Mouse (Mus musculus): ENCODE measurements around the gene 4930505A04Rik. TPM values are rescaled to one million over a fixed set of nuclear protein-coding genes. Genes with fewer than 3 reads are reported as not detected.
"Not testable (repeated sequence)": the region's sequence is repeated elsewhere in the genome, so short reads cannot be mapped to it uniquely, and the experiment has no call there.

4930505A04Rik gene
- 0.32 and 0.38 TPM in 2 replicates for polyA plus RNA-seq (2012; rRNA removed)

- no peak for DNase-seq (ENCODE audit: low read depth)
Measured at GRCm38 (mm10) chr11:30471751-30472593, at the start of gene 4930505A04Rik. 4930505A04Rik (minus strand) TSS chr11:30471827.

- DNase-seq (ENCODE audit: low read depth) = no peak
Measured at GRCm38 (mm10) chr11:30517133-30517532, 45.5 kb upstream of the 4930505A04Rik start.

- DNase-seq (ENCODE audit: low read depth) = no peak
Measured at GRCm38 (mm10) chr11:30508178-30508577, 36.6 kb upstream of the 4930505A04Rik start.

- DNase-seq (ENCODE audit: low read depth) = no peak
Measured at GRCm38 (mm10) chr11:30498738-30499355, 27.2 kb upstream of the 4930505A04Rik start.

- no peak for DNase-seq (ENCODE audit: low read depth)
Measured at GRCm38 (mm10) chr11:30497151-30497550, 25.5 kb upstream of the 4930505A04Rik start.

- no peak for DNase-seq (ENCODE audit: low read depth)
Measured at GRCm38 (mm10) chr11:30491515-30492260, 20.1 kb upstream of the 4930505A04Rik start.

GRCm38 (mm10) chr11:30488183-30488582 is 16.6 kb upstream of the 4930505A04Rik start:
- DNase-seq (ENCODE audit: low read depth) = no peak

GRCm38 (mm10) chr11:30483286-30483685 is 11.7 kb upstream of the 4930505A04Rik start:
- no peak for DNase-seq (ENCODE audit: low read depth)

GRCm38 (mm10) chr11:30471187-30471586 is 440 bp downstream of the 4930505A04Rik start:
- no peak for DNase-seq (ENCODE audit: low read depth)

- DNase-seq (ENCODE audit: low read depth) = no peak
Measured at GRCm38 (mm10) chr11:30454331-30454730, 17.3 kb downstream of the 4930505A04Rik start.

GRCm38 (mm10) chr11:30448126-30448525 is 23.5 kb downstream of the 4930505A04Rik start:
- peak; percentile 80 for DNase-seq (ENCODE audit: low read depth)

- DNase-seq (ENCODE audit: low read depth) = peak; percentile 45
Measured at GRCm38 (mm10) chr11:30447561-30447960, 24.1 kb downstream of the 4930505A04Rik start.

- DNase-seq (ENCODE audit: low read depth) = not testable (repeated sequence)
Measured at GRCm38 (mm10) chr11:30444192-30444905, 27.3 kb downstream of the 4930505A04Rik start.

GRCm38 (mm10) chr11:30443746-30444145 is 27.9 kb downstream of the 4930505A04Rik start:
- no peak for DNase-seq (ENCODE audit: low read depth)

- DNase-seq (ENCODE audit: low read depth) = no peak
Measured at GRCm38 (mm10) chr11:30433256-30433950, 38.2 kb downstream of the 4930505A04Rik start.

- no peak for DNase-seq (ENCODE audit: low read depth)
Measured at GRCm38 (mm10) chr11:30405581-30405980, 66.0 kb downstream of the 4930505A04Rik start.

GRCm38 (mm10) chr11:30404619-30405200 is 66.9 kb downstream of the 4930505A04Rik start:
- DNase-seq (ENCODE audit: low read depth) = no peak

- DNase-seq (ENCODE audit: low read depth) = no peak
Measured at GRCm38 (mm10) chr11:30394351-30394750, 77.3 kb downstream of the 4930505A04Rik start.

- no peak for DNase-seq (ENCODE audit: low read depth)
Measured at GRCm38 (mm10) chr11:30383076-30383475, 88.6 kb downstream of the 4930505A04Rik start.

All from gonadal fat pad, adult 2 months (tissue).